Mouse (Mus musculus) limb, embryonic 12.5 days (tissue): ENCODE data around the gene Aif1l. TPM values are rescaled to one million over a fixed set of nuclear protein-coding genes. Genes with fewer than 3 reads are reported as not detected.

Experiments used
- ATAC-seq: fragments of 200-750 bp; cut with Nextera tagmentation; 2 replicates; pipeline ENCODE4 v1.8.0; 2017; ENCODE audit warnings: low read depth, moderate TSS enrichment; ENCODE audit not compliant: insufficient number of reproducible peaks, insufficient read depth, low FRiP score, low TSS enrichment
- H3K27ac ChIP-seq: fragments of 300-500 bp; sonication (generic); 2 replicates; pipeline ENCODE4 v1.5.1; 2016; ENCODE audit warnings: mild to moderate bottlenecking, moderate library complexity
- H3K27me3 ChIP-seq: fragments of 300-500 bp; sonication (generic); 2 replicates; pipeline ENCODE4 v1.6.1; 2016; ENCODE audit warnings: mild to moderate bottlenecking, moderate library complexity
- H3K36me3 ChIP-seq: fragments of 300-500 bp; sonication (generic); 2 replicates; pipeline ENCODE4 v1.6.1; 2016; ENCODE audit warnings: mild to moderate bottlenecking, moderate library complexity
- H3K4me1 ChIP-seq: fragments of 300-500 bp; sonication (generic); replicated peaks from 2 replicates; pipeline ENCODE4 v1.6.1; 2016
- H3K4me2 ChIP-seq: fragments of 300-500 bp; sonication (generic); 2 replicates; pipeline ENCODE4 v1.6.1; 2016; ENCODE audit warnings: mild to moderate bottlenecking, moderate library complexity
- H3K4me3 ChIP-seq: fragments of 300-500 bp; sonication (generic); replicated peaks from 2 replicates; pipeline ENCODE4 v1.5.1; 2016; ENCODE audit warnings: mild to moderate bottlenecking
- H3K9ac ChIP-seq: fragments of 300-500 bp; sonication (generic); replicated peaks from 2 replicates; pipeline ENCODE4 v1.6.1; 2016; ENCODE audit warnings: mild to moderate bottlenecking, moderate library complexity
- H3K9me3 ChIP-seq: fragments of 300-500 bp; sonication (generic); 2 replicates; pipeline ENCODE4 v1.6.1; 2016; ENCODE audit warnings: mild to moderate bottlenecking, moderate library complexity
- WGBS: fragments of 180-500 bp; shearing (Covaris S2); methylation state at CpG from one replicate; pipeline ENCODE4 v1.1.7; 2016; 5-methylcytosine and 5-hydroxymethylcytosine counted together
- polyA plus RNA-seq: library from polyadenylated mRNA; unstranded; fragments of >200 nt; fragmentation: Nextera tagmentation; extraction: Ambion mirVana; gene quantifications from 2 replicates; pipeline ENCODE4 v1.2.1, GENCODE M21; 2016

The Aif1l gene
- polyA plus RNA-seq, 1 experiment from 2014 or later: 100 TPM

GRCm38 (mm10) chr2:31952236-31952635, 2.3 kb downstream of the Aif1l start:
- Histone ChIP-seq H3K27ac (no peak overlapping the region), H3K4me1 (peaks cover 25% of the 10 kb centered on the region), H3K36me3 (peaks cover 43% of the 10 kb centered on the region), H3K9ac (no peak overlapping the region), H3K4me3 (no peak overlapping the region), H3K4me2 (peak overlapping the region; percentile 85; the same call in 1 of the 2 replicates), H3K9me3 (no peaks in the 10 kb centered on the region), H3K27me3 (0 out of 2 replicates have a peak, but pooled peaks cover 4% of the 10 kb centered on the region)
- WGBS: 89% methylated on average over 10 of the region's 10 CpGs
- ATAC-seq: no peak

GRCm38 (mm10) chr2:31952725-31953124, 2.8 kb downstream of the Aif1l start:
- Histone ChIP-seq H3K4me3 (no peak overlapping the region), H3K9ac (no peak overlapping the region), H3K4me2 (no peak overlapping the region), H3K27me3 (0 out of 2 replicates have a peak, but pooled peaks cover 4% of the 10 kb centered on the region), H3K4me1 (peaks cover 25% of the 10 kb centered on the region), H3K27ac (no peak overlapping the region), H3K9me3 (no peaks in the 10 kb centered on the region), H3K36me3 (peaks cover 48% of the 10 kb centered on the region)
- no peak for ATAC-seq
- WGBS: 84% methylated on average over 3 of the region's 3 CpGs

GRCm38 (mm10) chr2:31953687-31954086, 3.7 kb downstream of the Aif1l start:
- Histone ChIP-seq H3K36me3 (peaks cover 57% of the 10 kb centered on the region), H3K27ac (no peak overlapping the region), H3K9ac (no peak overlapping the region), H3K4me1 (peaks cover 25% of the 10 kb centered on the region), H3K4me2 (no peak overlapping the region), H3K4me3 (no peak overlapping the region), H3K27me3 (0 out of 2 replicates have a peak, but pooled peaks cover 4% of the 10 kb centered on the region), H3K9me3 (no peaks in the 10 kb centered on the region)
- 80% methylated on average over 8 of the region's 8 CpGs for WGBS
- no peak for ATAC-seq

DNA sequence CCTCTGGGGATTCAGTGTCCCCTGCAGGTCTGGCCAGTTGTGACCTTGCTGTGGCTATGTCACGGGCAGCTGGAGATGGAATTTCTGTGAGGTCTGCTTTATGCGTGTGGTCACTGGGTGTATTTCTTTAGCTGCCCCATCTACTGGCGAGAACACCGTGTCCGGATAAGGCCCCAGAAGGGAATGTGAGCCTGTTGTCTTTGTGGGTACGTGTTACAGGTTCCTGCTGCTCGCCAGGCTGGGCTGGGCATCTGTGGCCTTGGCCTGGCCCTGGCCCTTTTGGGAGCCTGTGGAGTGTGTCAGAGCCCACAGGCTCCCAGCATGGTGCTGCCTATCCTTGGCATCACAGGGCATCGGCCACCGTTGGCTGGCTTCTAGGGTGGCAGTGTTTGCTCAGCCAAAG, 4.8 kb downstream of the Aif1l start:
- ATAC-seq: no peak
- 91% methylated on average over 9 of the region's 9 CpGs for WGBS
- Histone ChIP-seq H3K27me3 (no peaks in the 10 kb centered on the region), H3K36me3 (peaks cover 68% of the 10 kb centered on the region), H3K4me1 (peaks cover 25% of the 10 kb centered on the region), H3K27ac (no peak overlapping the region), H3K4me2 (no peak overlapping the region), H3K9ac (no peak overlapping the region), H3K4me3 (no peak overlapping the region), H3K9me3 (no peaks in the 10 kb centered on the region)

DNA sequence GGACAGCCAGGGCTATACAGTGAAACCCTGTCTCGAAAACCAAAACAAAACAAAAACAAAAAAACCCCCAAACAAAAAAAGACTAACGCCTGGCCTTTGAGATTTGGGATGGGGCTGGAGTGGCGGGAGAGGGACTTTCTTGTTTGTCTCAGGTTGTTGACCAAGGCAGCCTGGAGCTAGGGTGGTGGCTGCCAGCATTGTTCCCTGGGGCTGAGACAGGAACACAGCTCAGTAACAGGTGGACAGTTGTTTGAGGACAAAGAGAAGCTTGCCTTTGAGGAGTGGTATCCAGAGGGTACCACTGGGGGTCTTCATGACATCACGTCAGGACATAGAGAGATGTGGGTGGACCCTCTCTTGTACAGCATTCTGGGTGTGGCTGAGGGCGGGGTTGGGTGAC, 5.7 kb downstream of the Aif1l start:
- no peaks in the 10 kb centered on the region for H3K9me3 ChIP-seq
- H3K4me1 ChIP-seq: peaks cover 25% of the 10 kb centered on the region
- peaks cover 77% of the 10 kb centered on the region for H3K36me3 ChIP-seq
- no peak overlapping the region for H3K4me3 ChIP-seq
- H3K27ac ChIP-seq: no peak overlapping the region
- H3K27me3 ChIP-seq: no peaks in the 10 kb centered on the region
- WGBS: 85% methylated on average over 5 of the region's 5 CpGs
- H3K9ac ChIP-seq: no peak overlapping the region
- H3K4me2 ChIP-seq: no peak overlapping the region
- ATAC-seq: no peak

GRCm38 (mm10) chr2:31957211-31957610, 7.3 kb downstream of the Aif1l start:
- whole genome bisulfite sequencing: 88% methylated on average over 10 of the region's 10 CpGs
- H3K4me3 ChIP-seq: no peak overlapping the region
- H3K27ac ChIP-seq: no peak overlapping the region
- H3K9ac ChIP-seq: no peak overlapping the region
- H3K36me3 ChIP-seq: peaks cover 90% of the 10 kb centered on the region
- no peaks in the 10 kb centered on the region for H3K9me3 ChIP-seq
- no peak for ATAC-seq
- no peak overlapping the region for H3K4me2 ChIP-seq
- H3K27me3 ChIP-seq: no peaks in the 10 kb centered on the region
- peaks cover 11% of the 10 kb centered on the region for H3K4me1 ChIP-seq

DNA sequence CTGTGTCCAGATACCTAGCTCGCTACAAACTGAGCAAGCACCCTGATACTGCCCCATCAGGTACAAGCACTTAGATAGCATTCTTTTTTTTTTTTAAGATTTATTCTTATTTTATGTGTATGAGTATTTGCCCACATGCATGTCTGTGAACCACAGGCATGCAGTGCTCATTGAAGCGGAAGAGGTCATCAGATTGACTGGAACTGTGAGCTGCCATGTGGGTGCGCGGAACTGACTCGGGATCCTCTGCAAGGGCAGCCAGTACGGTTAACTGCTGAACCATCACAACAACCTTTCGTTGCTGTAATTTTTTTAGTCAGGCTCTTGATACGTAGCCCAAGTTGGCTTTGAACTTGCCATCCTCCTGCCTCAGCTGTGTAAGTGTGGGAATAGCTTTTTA, 11.0 kb downstream of the Aif1l start:
- no peak overlapping the region for H3K4me3 ChIP-seq
- H3K4me1 ChIP-seq: no peaks in the 10 kb centered on the region
- H3K36me3 ChIP-seq: peaks cover 81% of the 10 kb centered on the region
- 94% methylated on average over 8 of the region's 8 CpGs for WGBS
- H3K9ac ChIP-seq: no peak overlapping the region
- 0 out of 2 replicates have a peak overlapping the region, but pooled peaks have one; percentile 73 for H3K27ac ChIP-seq
- no peaks in the 10 kb centered on the region for H3K9me3 ChIP-seq
- no peaks in the 10 kb centered on the region for H3K27me3 ChIP-seq
- no peak for ATAC-seq
- H3K4me2 ChIP-seq: no peak overlapping the region

GRCm38 (mm10) chr2:31961791-31962222, 11.9 kb downstream of the Aif1l start:
- ATAC-seq: no peak
- H3K36me3 ChIP-seq: peaks cover 83% of the 10 kb centered on the region
- no peak overlapping the region for H3K4me2 ChIP-seq
- H3K9me3 ChIP-seq: no peaks in the 10 kb centered on the region
- no peaks in the 10 kb centered on the region for H3K4me1 ChIP-seq
- peak overlapping the region; percentile 73; the same call in 1 of the 2 replicates for H3K27ac ChIP-seq
- no peak overlapping the region for H3K4me3 ChIP-seq
- H3K9ac ChIP-seq: no peak overlapping the region
- H3K27me3 ChIP-seq: no peaks in the 10 kb centered on the region
- WGBS: 80% methylated on average over 4 of the region's 4 CpGs

DNA sequence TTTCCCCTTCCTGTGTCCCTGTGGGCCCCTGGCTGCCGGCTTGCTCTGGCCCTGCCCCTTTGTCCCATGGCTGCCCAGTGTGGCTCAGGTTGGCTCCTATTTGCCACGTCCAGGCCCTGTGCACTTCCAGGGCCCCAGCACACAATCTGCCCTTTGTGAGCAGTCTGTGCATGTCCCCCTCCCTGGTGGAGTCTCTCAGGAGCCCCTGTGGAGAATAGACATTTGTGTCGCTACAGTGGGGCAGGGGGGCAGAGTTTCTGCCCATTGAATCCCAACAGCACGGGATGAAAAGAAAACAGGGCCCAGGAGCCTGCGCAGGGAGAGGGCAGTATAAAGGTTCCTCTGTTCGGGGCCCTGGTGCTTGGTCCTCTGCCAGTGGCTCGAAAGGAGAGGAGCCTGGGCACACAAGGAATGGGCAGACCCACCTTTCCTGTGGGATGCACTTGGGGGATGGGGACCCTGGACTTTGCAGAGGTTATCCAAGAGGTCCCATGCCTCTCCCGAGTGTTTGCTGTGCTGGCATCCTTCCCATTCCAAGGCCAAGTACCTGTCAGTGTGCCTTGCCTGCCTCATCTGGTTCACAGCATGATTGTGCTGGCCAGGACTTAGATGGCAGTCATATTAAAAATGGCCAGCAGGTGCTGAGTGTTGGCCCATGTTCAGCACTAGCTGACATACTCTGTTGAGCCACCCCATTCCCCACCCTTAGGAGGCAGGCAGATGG, 12.7 kb downstream of the Aif1l start:
- no peak overlapping the region for H3K4me3 ChIP-seq
- no peaks in the 10 kb centered on the region for H3K9me3 ChIP-seq
- H3K36me3 ChIP-seq: peaks cover 84% of the 10 kb centered on the region
- H3K4me2 ChIP-seq: no peak overlapping the region
- H3K9ac ChIP-seq: no peak overlapping the region
- H3K27ac ChIP-seq: peak overlapping the region; percentile 73
- 75% methylated on average over 8 of the region's 8 CpGs for WGBS
- no peaks in the 10 kb centered on the region for H3K27me3 ChIP-seq
- no peaks in the 10 kb centered on the region for H3K4me1 ChIP-seq
- 0 out of 2 replicates have a peak, but pooled peaks have one; percentile 29 for ATAC-seq

GRCm38 (mm10) chr2:31963491-31963890, 13.6 kb downstream of the Aif1l start:
- Histone ChIP-seq H3K9ac (0 out of 2 replicates have a peak overlapping the region, but pooled peaks have one; percentile 4), H3K27ac (peak overlapping the region; percentile 73; the same call in 1 of the 2 replicates), H3K27me3 (no peaks in the 10 kb centered on the region), H3K9me3 (no peaks in the 10 kb centered on the region), H3K36me3 (peaks cover 85% of the 10 kb centered on the region), H3K4me1 (no peaks in the 10 kb centered on the region), H3K4me2 (no peak overlapping the region), H3K4me3 (no peak overlapping the region)
- WGBS: 78% methylated on average over 7 of the region's 7 CpGs
- no peak for ATAC-seq

DNA sequence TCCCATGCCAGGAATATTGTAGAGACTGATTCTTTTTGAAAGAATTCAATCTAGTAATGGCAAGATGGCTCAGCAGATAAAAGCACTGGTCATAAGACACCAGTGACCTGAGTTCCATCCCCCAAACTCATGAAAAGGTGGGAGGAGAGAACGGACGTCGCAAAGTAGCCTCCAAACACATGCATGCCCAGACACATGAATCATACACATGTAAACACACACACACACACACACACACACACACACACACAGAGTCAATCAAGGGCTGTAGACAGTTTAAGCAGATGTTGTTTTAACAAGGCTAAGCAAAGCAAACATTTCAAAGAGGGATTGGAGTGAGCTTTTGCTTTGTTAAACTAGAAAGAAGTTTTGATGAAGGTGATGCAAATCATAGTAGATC, 14.3 kb downstream of the Aif1l start:
- Histone ChIP-seq H3K4me3 (no peak overlapping the region), H3K36me3 (peaks cover 85% of the 10 kb centered on the region), H3K9ac (no peak overlapping the region), H3K9me3 (no peaks in the 10 kb centered on the region), H3K27ac (no peak overlapping the region), H3K4me2 (no peak overlapping the region), H3K4me1 (no peaks in the 10 kb centered on the region), H3K27me3 (no peaks in the 10 kb centered on the region)
- 86% methylated on average over 3 of the region's 3 CpGs for WGBS
- no peak for ATAC-seq

- H3K4me1 ChIP-seq: no peaks in the 10 kb centered on the region
- H3K4me3 ChIP-seq: no peak overlapping the region
- H3K9me3 ChIP-seq: no peaks in the 10 kb centered on the region
- H3K9ac ChIP-seq: no peak overlapping the region
- peaks cover 83% of the 10 kb centered on the region for H3K36me3 ChIP-seq
- no peaks in the 10 kb centered on the region for H3K27me3 ChIP-seq
- no peak overlapping the region for H3K4me2 ChIP-seq
- H3K27ac ChIP-seq: no peak overlapping the region
- ATAC-seq: no peak
Observed at GRCm38 (mm10) chr2:31965110-31965509, 15.2 kb downstream of the Aif1l start.
